Mouse (Mus musculus) embryo, embryonic 11.5 days (tissue): Measurements from ENCODE around the gene Mylk4.

ENCODE experiments used
- DNase-seq: peaks from one replicate; pipeline ENCODE4 v3.0.0-alpha.2; 2012; ENCODE audit warnings: low read depth, low spot score

The Mylk4 gene

DNA sequence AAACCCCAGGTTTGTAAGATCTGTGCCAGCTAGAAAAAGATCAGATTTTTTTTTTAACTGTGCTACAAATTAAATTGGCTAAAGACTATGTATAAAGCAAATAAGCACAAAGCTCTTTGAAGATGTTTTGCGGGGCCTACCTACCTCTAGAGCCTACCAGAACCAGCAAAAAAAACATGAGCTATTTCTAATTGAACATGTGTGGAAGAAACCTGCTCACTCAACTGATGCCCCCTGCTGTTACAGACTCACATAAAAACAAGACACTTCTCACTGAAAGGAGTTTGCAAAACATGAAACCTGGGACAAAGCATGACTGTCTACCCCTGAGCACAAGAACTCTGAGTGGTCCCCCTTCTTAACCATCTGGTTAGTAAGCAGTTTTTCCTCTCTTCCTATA lies 13.3 kb upstream of the Mylk4 start:
- no peak for DNase-seq

DNA sequence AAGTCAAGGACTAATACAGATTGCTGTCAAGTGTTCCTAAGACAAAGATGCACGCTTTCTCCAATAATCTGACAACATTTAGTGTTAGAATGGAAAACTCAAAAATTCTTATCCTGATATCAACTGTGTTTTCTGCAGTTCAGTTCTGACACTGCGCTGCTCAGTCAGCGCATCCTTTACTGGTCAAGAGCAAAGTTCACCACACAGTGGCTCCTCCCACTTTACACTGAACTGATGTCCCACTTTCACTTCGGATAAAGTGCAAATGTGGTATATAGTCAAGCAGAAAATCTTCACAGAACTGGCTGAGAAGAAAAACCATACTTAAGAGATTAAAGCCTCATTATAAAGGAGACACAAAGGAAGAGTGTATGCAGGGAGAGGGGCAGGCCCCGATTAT lies 11.4 kb upstream of the Mylk4 start:
- DNase-seq = no peak

GRCm38 (mm10) chr13:32794619-32795018 lies 10.9 kb upstream of the Mylk4 start:
- DNase-seq = no peak

- DNase-seq = no peak
Observed at GRCm38 (mm10) chr13:32789781-32790180, 6.0 kb upstream of the Mylk4 start.

GRCm38 (mm10) chr13:32787584-32787983 lies 3.8 kb upstream of the Mylk4 start:
- no peak for DNase-seq

DNA sequence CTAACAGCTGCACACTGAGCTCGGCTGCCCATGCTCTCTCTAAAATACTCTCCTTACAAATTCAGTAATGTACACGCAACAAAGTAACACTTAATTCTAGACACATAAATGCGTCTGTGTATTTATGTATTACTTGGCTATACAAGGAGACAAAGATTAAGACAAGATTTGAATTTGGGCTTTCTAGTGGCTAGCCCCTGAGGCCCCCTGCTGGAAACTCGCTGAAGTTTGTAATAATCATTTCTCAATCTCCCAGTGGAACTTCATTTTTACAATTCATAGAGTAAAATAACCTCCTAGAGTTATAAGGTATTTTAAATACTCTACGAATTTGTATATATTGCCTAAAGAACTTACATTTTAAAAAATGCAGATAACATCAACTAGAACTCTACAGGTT lies 699 bp downstream of the Mylk4 start:
- DNase-seq = no peak

DNA sequence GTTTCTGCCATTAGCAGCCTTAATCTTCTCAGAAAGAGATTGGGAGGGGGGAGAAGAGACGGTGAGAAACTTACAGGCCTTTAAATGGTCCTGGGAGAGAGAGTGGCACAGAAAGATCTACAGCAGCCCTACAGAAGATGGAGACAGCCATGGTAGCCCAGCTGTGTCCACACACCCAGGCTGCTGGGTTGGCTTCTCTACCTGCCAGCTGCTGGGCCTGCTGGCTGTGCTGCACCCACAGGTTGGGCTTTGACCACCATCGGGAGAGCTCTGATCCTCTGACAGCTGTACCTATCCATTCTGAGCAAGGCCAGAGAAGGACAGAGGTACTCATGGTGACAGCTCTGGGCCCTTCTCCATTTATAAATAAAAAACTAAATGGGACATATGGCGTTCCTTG lies 4.9 kb downstream of the Mylk4 start:
- DNase-seq = no peak

DNA sequence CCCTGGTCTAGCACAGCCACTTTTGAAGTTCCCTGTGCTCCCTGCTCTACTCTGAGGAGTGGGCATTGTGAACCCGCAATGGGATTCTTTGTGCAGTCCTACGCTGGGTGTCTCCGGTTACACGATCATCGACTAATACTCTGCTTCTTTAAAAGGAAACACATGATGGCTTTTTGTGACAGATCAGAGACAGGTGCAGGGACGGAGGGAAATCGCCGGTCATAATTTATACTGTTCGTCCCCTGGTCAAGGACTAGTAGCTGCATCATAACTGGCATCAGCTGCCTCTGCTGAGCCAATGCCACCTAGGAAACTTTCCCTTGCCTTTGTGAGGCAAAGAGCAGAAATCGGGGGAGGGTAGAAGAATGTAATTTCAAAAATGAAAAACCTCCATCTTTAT lies 7.4 kb downstream of the Mylk4 start:
- DNase-seq = no peak

DNA sequence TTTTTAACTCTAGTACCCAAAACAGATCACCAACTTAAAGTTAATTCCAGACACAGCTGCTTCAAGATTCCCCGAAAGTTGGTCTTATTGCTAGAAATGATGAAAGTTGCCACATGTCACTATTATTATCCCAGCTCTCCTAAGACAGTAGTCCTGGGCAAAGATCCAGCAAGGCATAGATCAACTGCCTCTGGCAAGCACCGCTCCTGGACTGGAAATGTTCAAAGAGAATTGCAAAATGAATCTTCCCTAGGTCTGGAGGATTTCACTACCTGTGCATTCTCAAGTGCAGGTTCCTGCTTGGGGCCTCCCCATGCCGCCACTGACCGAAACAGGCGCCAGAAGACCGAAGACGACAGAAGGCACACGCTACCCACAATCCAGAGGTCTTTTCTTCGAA lies 7.9 kb downstream of the Mylk4 start:
- no peak for DNase-seq

DNA sequence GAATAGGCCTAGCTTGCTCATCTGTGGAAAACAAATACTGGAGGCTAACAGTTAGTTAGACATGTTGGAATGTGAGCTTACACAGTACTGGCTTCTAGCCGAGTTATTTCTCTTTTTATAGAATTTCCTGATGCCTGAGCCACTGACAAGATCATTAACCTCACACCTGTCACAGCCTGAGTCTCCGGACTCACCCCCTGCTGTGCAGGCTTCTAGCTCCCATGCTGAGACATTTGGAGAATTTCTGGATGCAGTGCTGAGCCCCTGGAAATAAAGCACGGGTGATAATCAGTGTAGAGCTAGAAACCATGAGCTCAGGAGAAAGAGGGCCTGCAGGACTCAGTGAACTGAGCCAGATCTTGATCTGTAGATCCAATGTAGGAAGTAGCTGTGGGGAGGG lies 13.8 kb downstream of the Mylk4 start:
- no peak for DNase-seq

DNA sequence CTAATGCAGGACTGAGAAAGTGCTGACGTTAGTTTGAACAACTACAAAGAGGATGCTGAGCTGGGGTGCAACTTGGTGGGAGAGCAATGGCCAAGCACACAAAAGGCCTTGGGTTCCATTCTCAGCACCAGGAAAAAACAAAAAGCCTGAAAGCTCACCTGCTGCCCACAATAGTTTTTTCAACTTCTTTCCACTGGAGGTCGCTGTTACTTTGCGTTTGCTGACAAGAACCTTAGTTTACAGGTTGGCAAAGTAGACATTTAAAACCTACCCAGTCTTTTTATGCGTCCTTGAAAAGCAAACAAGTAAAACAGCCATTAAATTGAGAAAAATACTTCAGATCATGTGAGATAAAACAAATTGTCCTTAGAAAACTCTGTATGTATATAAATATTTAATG lies 15.7 kb downstream of the Mylk4 start:
- no peak for DNase-seq

DNA sequence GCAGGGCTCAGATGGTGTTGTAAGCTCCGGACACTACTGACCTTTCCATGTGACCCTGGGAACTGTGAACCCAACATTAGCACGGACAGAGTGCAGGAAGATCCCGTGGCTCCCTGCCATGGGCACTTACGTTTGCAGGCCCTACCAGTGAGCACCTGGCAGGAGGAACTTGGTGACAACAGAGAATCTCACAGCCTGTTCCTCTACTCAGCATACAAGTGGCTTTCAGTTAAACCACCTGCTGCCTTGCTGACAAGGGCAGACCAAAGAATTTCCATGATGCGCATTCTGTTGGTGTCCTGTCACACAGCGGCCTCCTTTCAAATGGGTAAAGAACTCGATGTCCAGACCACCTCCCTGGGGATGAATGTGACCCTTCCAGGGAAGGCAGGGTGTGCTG lies 19.3 kb downstream of the Mylk4 start:
- no peak for DNase-seq

GRCm38 (mm10) chr13:32763141-32763540 lies 20.6 kb downstream of the Mylk4 start:
- no peak for DNase-seq

GRCm38 (mm10) chr13:32760795-32761194 lies 23.0 kb downstream of the Mylk4 start:
- DNase-seq = no peak

DNA sequence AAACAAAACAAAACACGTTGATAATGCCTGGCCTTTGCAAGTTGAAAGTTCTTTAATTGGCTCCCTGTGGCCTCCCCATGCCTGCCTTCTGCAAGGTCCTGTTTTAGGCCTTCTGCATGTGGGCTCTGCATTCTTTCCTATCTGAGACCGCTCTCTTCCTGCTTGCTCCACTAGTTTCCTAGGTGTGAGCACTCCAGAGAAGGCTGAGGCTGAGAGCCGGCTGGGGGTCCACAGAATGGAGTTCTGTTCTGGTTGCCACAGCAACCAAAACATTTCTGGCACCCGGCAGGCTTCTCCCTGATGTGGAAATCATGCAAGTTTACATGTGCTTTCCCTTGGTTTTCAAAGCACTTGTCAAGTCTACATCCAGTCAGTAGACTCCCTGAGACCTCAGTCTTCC lies 24.7 kb downstream of the Mylk4 start:
- DNase-seq = no peak

DNA sequence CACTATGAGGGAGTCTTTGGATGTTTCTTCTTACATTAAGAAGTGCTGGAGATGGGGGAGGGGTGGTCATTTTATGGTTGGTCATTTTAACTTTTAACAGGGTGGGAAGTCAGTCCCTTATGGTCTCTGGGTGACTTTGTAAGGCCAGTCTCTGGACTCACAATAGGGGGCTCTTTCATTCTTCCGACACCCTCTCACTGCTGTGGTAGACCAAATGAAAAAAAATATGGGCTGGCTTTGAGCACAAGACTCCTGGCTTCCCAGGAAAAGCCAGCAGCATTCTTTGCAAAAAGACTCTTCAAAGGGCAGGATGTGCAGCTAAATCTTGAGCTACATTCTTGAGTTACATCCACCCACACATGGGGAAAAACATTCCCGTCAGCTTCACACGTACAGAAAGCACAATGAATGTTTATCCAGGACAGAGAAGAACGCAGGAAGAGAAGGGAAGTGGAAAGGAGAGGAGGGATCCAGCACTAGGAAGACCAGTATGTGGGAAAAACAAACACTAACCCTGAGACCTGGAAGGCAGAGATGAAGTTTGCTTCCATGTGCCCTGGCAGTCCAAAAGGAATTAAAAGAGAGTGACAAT lies 31.6 kb downstream of the Mylk4 start:
- no peak for DNase-seq

- no peak for DNase-seq
Observed at GRCm38 (mm10) chr13:32750507-32750906, 33.2 kb downstream of the Mylk4 start.

- no peak for DNase-seq
Observed at GRCm38 (mm10) chr13:32748421-32748820, 35.3 kb downstream of the Mylk4 start.

DNA sequence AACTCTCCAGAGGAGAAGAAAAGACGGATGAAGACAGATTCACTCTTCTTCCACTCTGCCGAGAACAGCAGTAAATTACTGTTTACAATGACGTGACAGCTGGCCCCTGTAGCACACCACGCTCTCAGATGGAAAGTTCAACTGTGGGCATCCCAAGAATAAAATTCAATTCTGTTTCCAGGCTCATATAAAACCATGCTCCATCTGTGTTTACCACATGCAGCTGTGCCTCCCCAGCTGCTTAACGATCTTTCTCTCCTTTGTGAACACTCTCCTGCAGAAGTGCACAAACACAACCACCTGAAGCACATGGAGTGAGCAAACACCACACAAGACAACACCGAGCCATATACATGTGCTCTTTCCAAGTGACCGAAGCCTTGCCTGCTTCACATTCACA lies 42.6 kb downstream of the Mylk4 start:
- DNase-seq = no peak

DNA sequence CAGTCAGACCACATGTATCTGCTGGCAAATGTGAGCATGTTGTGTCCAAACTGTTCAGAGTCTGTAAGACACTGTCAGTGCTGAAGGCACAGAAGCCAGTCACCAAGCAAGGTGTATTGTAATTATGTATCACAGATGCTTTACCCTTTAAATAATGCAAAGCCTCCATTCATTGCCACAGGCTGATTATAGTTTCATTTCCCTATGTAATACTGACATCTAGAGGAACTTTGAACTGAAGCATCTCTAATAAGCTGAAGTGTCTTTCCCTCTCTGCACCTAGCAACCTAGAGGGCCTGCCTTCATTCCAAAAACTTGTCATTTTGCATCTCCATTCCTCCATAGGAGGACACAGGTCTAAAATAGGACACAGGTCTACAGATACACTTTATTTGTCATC lies 52.5 kb downstream of the Mylk4 start:
- DNase-seq = no peak

GRCm38 (mm10) chr13:32724606-32725005 lies 59.1 kb downstream of the Mylk4 start:
- no peak for DNase-seq

GRCm38 (mm10) chr13:32721717-32722116 lies 62.0 kb downstream of the Mylk4 start:
- DNase-seq = no peak

- DNase-seq = no peak
Observed at GRCm38 (mm10) chr13:32719284-32719683, 64.5 kb downstream of the Mylk4 start.

DNA sequence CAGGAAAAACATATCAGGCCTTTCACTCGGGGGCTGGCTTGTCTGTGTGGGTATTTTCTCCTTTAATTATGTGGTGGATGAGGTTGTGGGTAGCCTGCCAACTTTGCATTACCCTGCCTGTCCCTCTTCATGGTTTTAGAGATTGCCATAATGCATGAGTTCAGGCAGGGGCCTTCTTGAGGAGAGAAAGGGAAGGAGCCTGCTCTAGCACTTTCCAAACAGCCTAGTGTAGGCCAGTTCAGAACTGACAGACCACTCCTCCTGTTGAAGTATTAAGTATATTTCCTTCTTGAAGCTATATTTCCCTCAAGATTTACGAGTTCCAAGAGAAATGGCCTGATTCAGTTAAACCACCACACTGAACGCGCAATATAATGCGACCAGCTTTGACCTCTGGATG lies 66.0 kb downstream of the Mylk4 start:
- no peak for DNase-seq
